Mouse (Mus musculus) kidney, embryonic 16.5 days (tissue): Measurements from ENCODE around the gene Adamts13. TPM values are rescaled to one million over a fixed set of nuclear protein-coding genes. Genes with fewer than 3 reads are reported as not detected.

Experiments
- ATAC-seq: fragments of 200-750 bp; cut with Nextera tagmentation; 2 replicates; pipeline ENCODE4 v1.8.0; 2017; ENCODE audit warnings: moderate TSS enrichment; ENCODE audit not compliant: low FRiP score, low TSS enrichment
- H3K27ac ChIP-seq: fragments of 300-500 bp; sonication (generic); 2 replicates; pipeline ENCODE4 v1.5.1; 2014; ENCODE audit warnings: low read length
- H3K27me3 ChIP-seq: fragments of 300-500 bp; sonication (generic); 2 replicates; pipeline ENCODE4 v1.6.1; 2014; ENCODE audit warnings: low read length, control low read depth, mixed read lengths; ENCODE audit not compliant: insufficient read depth
- H3K36me3 ChIP-seq: fragments of 300-500 bp; sonication (generic); 2 replicates; pipeline ENCODE4 v1.6.1; 2014; ENCODE audit warnings: low read length, control low read depth, mixed read lengths; ENCODE audit not compliant: insufficient read depth
- H3K4me1 ChIP-seq: fragments of 300-500 bp; sonication (generic); 2 replicates; pipeline ENCODE4 v1.6.1; 2014; ENCODE audit warnings: low read length, control low read depth, mixed read lengths; ENCODE audit not compliant: insufficient read depth
- H3K4me2 ChIP-seq: fragments of 300-500 bp; sonication (generic); replicated peaks from 2 replicates; pipeline ENCODE4 v1.6.1; 2014; ENCODE audit warnings: low read depth, low read length
- H3K4me3 ChIP-seq: fragments of 300-500 bp; sonication (generic); 2 replicates; pipeline ENCODE4 v1.5.1; 2014; ENCODE audit warnings: mild to moderate bottlenecking, low read length
- H3K9ac ChIP-seq: fragments of 300-500 bp; sonication (generic); replicated peaks from 2 replicates; pipeline ENCODE4 v1.6.1; 2014; ENCODE audit warnings: low read length
- H3K9me3 ChIP-seq: fragments of 300-500 bp; sonication (generic); 2 replicates; pipeline ENCODE4 v1.6.1; 2016; ENCODE audit warnings: low read length, control low read depth
- WGBS: fragments of 180-500 bp; shearing (Covaris S2); extraction: QIAGEN DNeasy Blood & Tissue Kit; methylation state at CpG from one replicate; pipeline ENCODE4 v1.1.7; 2014; 5-methylcytosine and 5-hydroxymethylcytosine counted together
- polyA plus RNA-seq: library from polyadenylated mRNA; unstranded; fragments of >200 nt; fragmentation: Nextera tagmentation; extraction: Ambion mirVana; gene quantifications from 2 replicates; pipeline ENCODE4 v1.2.1, GENCODE M21; 2015

Adamts13 gene
- polyA plus RNA-seq, 1 experiment from 2014 or later, result not detected

GRCm38 (mm10) chr2:27007701-27008100, 34.5 kb downstream of the Adamts13 start:
- Histone ChIP-seq H3K4me2 (no peak overlapping the region), H3K9ac (no peak overlapping the region), H3K4me1 (peaks cover 16% of the 10 kb centered on the region), H3K27ac (no peak overlapping the region), H3K4me3 (no peak overlapping the region), H3K27me3 (no peaks in the 10 kb centered on the region), H3K9me3 (no peaks in the 10 kb centered on the region), H3K36me3 (no peaks in the 10 kb centered on the region)
- WGBS, result 70% methylated on average over 7 of the region's 7 CpGs
- ATAC-seq, result no peak

- no peaks in the 10 kb centered on the region for H3K27me3 ChIP-seq
- peak within 1 kb of the TSS; percentile 83 for H3K27ac ChIP-seq
- peak within 1 kb of the TSS; percentile 95 for H3K9ac ChIP-seq
- peak within 1 kb of the TSS; percentile 81 for H3K4me2 ChIP-seq
- H3K4me1 ChIP-seq, result peaks cover 16% of the 10 kb centered on the region
- ATAC-seq, result peak; percentile 97
- H3K9me3 ChIP-seq, result no peaks in the 10 kb centered on the region
- under 1% methylated on average over 43 of the region's 43 CpGs for WGBS
- H3K4me3 ChIP-seq, result peak within 1 kb of the TSS; percentile 88
- peaks cover 13% of the 10 kb centered on the region for H3K36me3 ChIP-seq
Observed at GRCm38 (mm10) chr2:27009714-27010244, 36.6 kb downstream of the Adamts13 start, which contains the start of gene Cacfd1. TSS of gene Cacfd1 (plus strand) at chr2:27009926.

- H3K4me1 ChIP-seq, result no peaks in the 10 kb centered on the region
- H3K4me3 ChIP-seq, result no peak overlapping the region
- H3K4me2 ChIP-seq, result no peak overlapping the region
- no peak for ATAC-seq
- H3K27me3 ChIP-seq, result no peaks in the 10 kb centered on the region
- peaks cover 55% of the 10 kb centered on the region for H3K36me3 ChIP-seq
- WGBS, result 54% methylated on average over 5 of the region's 5 CpGs
- no peak overlapping the region for H3K27ac ChIP-seq
- H3K9me3 ChIP-seq, result no peaks in the 10 kb centered on the region
- H3K9ac ChIP-seq, result no peak overlapping the region
Observed at GRCm38 (mm10) chr2:27017802-27018201, 44.6 kb downstream of the Adamts13 start.

- Histone ChIP-seq H3K27ac (no peak overlapping the region), H3K36me3 (peaks cover 44% of the 10 kb centered on the region), H3K27me3 (no peaks in the 10 kb centered on the region), H3K4me3 (no peak overlapping the region), H3K9me3 (no peaks in the 10 kb centered on the region), H3K4me1 (no peaks in the 10 kb centered on the region), H3K4me2 (no peak overlapping the region), H3K9ac (no peak overlapping the region)
- ATAC-seq, result no peak
- WGBS, result 94% methylated on average over 2 of the region's 2 CpGs
Observed at GRCm38 (mm10) chr2:27019530-27019929, 46.3 kb downstream of the Adamts13 start.

- Histone ChIP-seq H3K4me3 (no peak overlapping the region), H3K4me2 (no peak overlapping the region), H3K9me3 (no peaks in the 10 kb centered on the region), H3K9ac (no peak overlapping the region), H3K36me3 (peaks cover 31% of the 10 kb centered on the region), H3K4me1 (no peaks in the 10 kb centered on the region), H3K27ac (no peak overlapping the region), H3K27me3 (no peaks in the 10 kb centered on the region)
- 89% methylated on average over 1 of the region's 1 CpGs for WGBS
- no peak for ATAC-seq
Observed at GRCm38 (mm10) chr2:27021103-27021502, 47.9 kb downstream of the Adamts13 start.

GRCm38 (mm10) chr2:27022612-27023011, 49.4 kb downstream of the Adamts13 start:
- Histone ChIP-seq H3K4me1 (no peaks in the 10 kb centered on the region), H3K4me2 (no peak overlapping the region), H3K4me3 (no peak overlapping the region), H3K27me3 (no peaks in the 10 kb centered on the region), H3K9me3 (no peaks in the 10 kb centered on the region), H3K27ac (no peak overlapping the region), H3K9ac (no peak overlapping the region), H3K36me3 (peaks cover 19% of the 10 kb centered on the region)
- ATAC-seq, result no peak
- WGBS, result 74% methylated on average over 6 of the region's 6 CpGs

- H3K9ac ChIP-seq, result no peak overlapping the region
- no peak overlapping the region for H3K4me3 ChIP-seq
- no peaks in the 10 kb centered on the region for H3K27me3 ChIP-seq
- no peak for ATAC-seq
- H3K27ac ChIP-seq, result no peak overlapping the region
- no peaks in the 10 kb centered on the region for H3K9me3 ChIP-seq
- 75% methylated on average over 14 of the region's 14 CpGs for WGBS
- H3K4me2 ChIP-seq, result no peak overlapping the region
- peaks cover 5% of the 10 kb centered on the region for H3K36me3 ChIP-seq
- H3K4me1 ChIP-seq, result no peaks in the 10 kb centered on the region
Observed at GRCm38 (mm10) chr2:27024136-27024535, 50.9 kb downstream of the Adamts13 start.

GRCm38 (mm10) chr2:27025545-27025944, 52.3 kb downstream of the Adamts13 start:
- H3K36me3 ChIP-seq, result no peaks in the 10 kb centered on the region
- WGBS, result 81% methylated on average over 3 of the region's 3 CpGs
- no peak overlapping the region for H3K27ac ChIP-seq
- H3K9ac ChIP-seq, result no peak overlapping the region
- H3K4me2 ChIP-seq, result no peak overlapping the region
- H3K4me3 ChIP-seq, result no peak overlapping the region
- no peaks in the 10 kb centered on the region for H3K9me3 ChIP-seq
- no peaks in the 10 kb centered on the region for H3K4me1 ChIP-seq
- no peak for ATAC-seq
- H3K27me3 ChIP-seq, result no peaks in the 10 kb centered on the region

- Histone ChIP-seq H3K4me1 (no peaks in the 10 kb centered on the region), H3K27ac (no peak overlapping the region), H3K9me3 (no peaks in the 10 kb centered on the region), H3K36me3 (no peaks in the 10 kb centered on the region), H3K4me2 (no peak overlapping the region), H3K9ac (no peak overlapping the region), H3K27me3 (no peaks in the 10 kb centered on the region), H3K4me3 (no peak overlapping the region)
- WGBS, result 92% methylated on average over 3 of the region's 3 CpGs
- ATAC-seq, result no peak
Observed at GRCm38 (mm10) chr2:27026332-27026731, 53.1 kb downstream of the Adamts13 start.

- Histone ChIP-seq H3K9ac (no peak overlapping the region), H3K4me3 (no peak overlapping the region; the same call in 1 of the 2 replicates), H3K27me3 (no peaks in the 10 kb centered on the region), H3K27ac (no peak overlapping the region), H3K4me2 (peak overlapping the region; percentile 60), H3K4me1 (no peaks in the 10 kb centered on the region), H3K36me3 (no peaks in the 10 kb centered on the region), H3K9me3 (no peaks in the 10 kb centered on the region)
- ATAC-seq, result no peak
- 77% methylated on average over 10 of the region's 10 CpGs for WGBS
Observed at GRCm38 (mm10) chr2:27026857-27027617, 53.8 kb downstream of the Adamts13 start.
